Mouse (Mus musculus) limb, embryonic 12.5 days (tissue): ENCODE results near the gene Mmp19. TPM values are rescaled to one million over a fixed set of nuclear protein-coding genes. Genes with fewer than 3 reads are reported as not detected.

Experiments
- polyA plus RNA-seq: library from polyadenylated mRNA; unstranded; fragments of >200 nt; fragmentation: Nextera tagmentation; extraction: Ambion mirVana; gene quantifications from 2 replicates; pipeline ENCODE4 v1.2.1, GENCODE M21; 2016

Mmp19 gene
- polyA plus RNA-seq, 1 experiment from 2014 or later: 0.50 TPM

Other genes starting within 250 kb of the Mmp19 start
- gene Zc3h10, start 243.1 kb upstream of the Mmp19 start, polyA plus RNA-seq: 18.1 and 21.4 TPM in 2 replicates
- gene Rpl41, start 241.6 kb upstream of the Mmp19 start, polyA plus RNA-seq: 3,599 and 3,605 TPM in 2 replicates
- 199 and 206 TPM in 2 replicates for gene Pa2g4, start 224.9 kb upstream of the Mmp19 start, polyA plus RNA-seq
- 15.4 and 16.6 TPM in 2 replicates for gene Erbb3, start 201.3 kb upstream of the Mmp19 start, polyA plus RNA-seq
- gene Rps26, start 164.2 kb upstream of the Mmp19 start, polyA plus RNA-seq: 753 and 757 TPM in 2 replicates
- 3.4 and 4.0 TPM in 2 replicates for gene Ikzf4, start 144.9 kb upstream of the Mmp19 start, polyA plus RNA-seq
- 14.7 and 16.7 TPM in 2 replicates for gene Suox, start 116.8 kb upstream of the Mmp19 start, polyA plus RNA-seq
- gene Rab5b, start 94.6 kb upstream of the Mmp19 start, polyA plus RNA-seq: 72.7 and 78.2 TPM in 2 replicates
- 0.71 and 1.2 TPM in 2 replicates for gene Pmel, start 86.7 kb upstream of the Mmp19 start, polyA plus RNA-seq
- 147 and 161 TPM in 2 replicates for gene Cdk2, start 85.9 kb upstream of the Mmp19 start, polyA plus RNA-seq
- gene Dgka, start 46.1 kb upstream of the Mmp19 start, polyA plus RNA-seq: 8.4 and 8.9 TPM in 2 replicates
- 54.2 and 55.2 TPM in 2 replicates for gene Pym1, start 43.0 kb upstream of the Mmp19 start, polyA plus RNA-seq
- gene Dnajc14, start 13.2 kb downstream of the Mmp19 start, polyA plus RNA-seq: 56.4 and 58.0 TPM in 2 replicates
- gene Tmem198b, start 13.5 kb downstream of the Mmp19 start, polyA plus RNA-seq: 22.6 and 23.4 TPM in 2 replicates
- 241 and 260 TPM in 2 replicates for gene Sarnp, start 26.4 kb downstream of the Mmp19 start, polyA plus RNA-seq
- gene Ormdl2, start 30.7 kb downstream of the Mmp19 start, polyA plus RNA-seq: 27.9 and 31.6 TPM in 2 replicates
- 15.2 and 20.7 TPM in 2 replicates for gene Gdf11, start 100.8 kb downstream of the Mmp19 start, polyA plus RNA-seq
- 522 and 547 TPM in 2 replicates for gene Cd63, start 110.1 kb downstream of the Mmp19 start, polyA plus RNA-seq
- gene Rdh5, start 132.0 kb downstream of the Mmp19 start, polyA plus RNA-seq: 9.3 and 11.4 TPM in 2 replicates
- gene Bloc1s1, start 133.1 kb downstream of the Mmp19 start, polyA plus RNA-seq: 197 and 202 TPM in 2 replicates
- gene Itga7, start 142.9 kb downstream of the Mmp19 start, polyA plus RNA-seq: 1.3 and 1.7 TPM in 2 replicates
- not detected in 2 replicates for gene Mettl7b, start 170.1 kb downstream of the Mmp19 start, polyA plus RNA-seq
- gene Olfr9, start 198.5 kb downstream of the Mmp19 start, polyA plus RNA-seq: not detected in 2 replicates
- gene Olfr763, start 219.9 kb downstream of the Mmp19 start, polyA plus RNA-seq: not detected in 2 replicates
- gene Olfr764-ps1, start 249.0 kb downstream of the Mmp19 start, polyA plus RNA-seq: not detected in 2 replicates